Mouse (Mus musculus): ENCODE results near the gene Tmem87b. TPM values are rescaled to one million over a fixed set of nuclear protein-coding genes. Genes with fewer than 3 reads are reported as not detected.

Tmem87b gene
- polyA plus RNA-seq, 1 experiment from 2014 or later: 35.1 TPM

DNA sequence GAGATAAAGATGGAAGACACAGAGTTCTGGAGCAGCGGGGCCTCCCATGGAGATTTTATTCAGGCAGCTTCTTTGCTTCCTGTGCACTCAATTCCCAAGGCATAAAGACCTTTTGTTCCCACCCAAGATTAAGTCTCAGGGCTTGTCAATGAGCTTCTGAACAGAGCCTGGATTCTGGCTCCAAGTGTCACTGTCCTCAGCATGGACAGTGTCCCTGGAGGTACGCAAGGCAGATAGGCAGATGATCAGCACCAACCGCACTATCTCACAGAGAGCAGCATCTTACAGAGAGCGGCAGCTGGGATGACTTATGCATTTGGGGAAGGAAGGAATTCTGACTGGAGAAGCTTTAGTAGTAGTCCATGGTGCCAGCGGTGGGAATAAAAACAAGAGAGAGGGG lies 31.6 kb upstream of the Tmem87b start:
- no peak overlapping the region for H3K27ac ChIP-seq (ENCODE audit: low read depth, low read length)
- H3K4me1 ChIP-seq (ENCODE audit: control insufficient read depth, insufficient read depth, low read depth, low read length): no peaks in the 10 kb centered on the region
- ATAC-seq: no peak
- H3K9me3 ChIP-seq (ENCODE audit: control insufficient read depth, low read length): no peaks in the 10 kb centered on the region
- no peak overlapping the region for H3K9ac ChIP-seq (ENCODE audit: low read depth, low read length)
- H3K36me3 ChIP-seq (ENCODE audit: control insufficient read depth, insufficient read depth, low read length): no peaks in the 10 kb centered on the region
- no peak overlapping the region for H3K4me2 ChIP-seq (ENCODE audit: low read length)
- WGBS: 31% methylated on average over 5 of the region's 5 CpGs
- no peaks in the 10 kb centered on the region for H3K27me3 ChIP-seq (replicated peaks; ENCODE audit: control insufficient read depth, insufficient read depth, low read length)
- no peak overlapping the region for H3K4me3 ChIP-seq (ENCODE audit: low read length)

GRCm38 (mm10) chr2:128786795-128787194 lies 31.1 kb upstream of the Tmem87b start:
- Histone ChIP-seq H3K9me3 (ENCODE audit: control insufficient read depth, low read length) (no peaks in the 10 kb centered on the region), H3K27ac (ENCODE audit: low read depth, low read length) (no peak overlapping the region), H3K4me2 (ENCODE audit: low read length) (no peak overlapping the region), H3K4me3 (ENCODE audit: low read length) (no peak overlapping the region), H3K4me1 (ENCODE audit: control insufficient read depth, insufficient read depth, low read depth, low read length) (no peaks in the 10 kb centered on the region), H3K27me3 (replicated peaks; ENCODE audit: control insufficient read depth, insufficient read depth, low read length) (no peaks in the 10 kb centered on the region), H3K9ac (ENCODE audit: low read depth, low read length) (no peak overlapping the region), H3K36me3 (ENCODE audit: control insufficient read depth, insufficient read depth, low read length) (no peaks in the 10 kb centered on the region)
- no peak for ATAC-seq
- WGBS: 61% methylated on average over 1 of the region's 1 CpGs

- no peaks in the 10 kb centered on the region for H3K9me3 ChIP-seq (ENCODE audit: control insufficient read depth, low read length)
- 89% methylated on average over 3 of the region's 3 CpGs for WGBS
- no peak overlapping the region for H3K9ac ChIP-seq (ENCODE audit: low read depth, low read length)
- H3K4me2 ChIP-seq (ENCODE audit: low read length): no peak overlapping the region
- no peaks in the 10 kb centered on the region for H3K27me3 ChIP-seq (replicated peaks; ENCODE audit: control insufficient read depth, insufficient read depth, low read length)
- ATAC-seq: no peak
- no peak overlapping the region for H3K4me3 ChIP-seq (ENCODE audit: low read length)
- no peaks in the 10 kb centered on the region for H3K4me1 ChIP-seq (ENCODE audit: control insufficient read depth, insufficient read depth, low read depth, low read length)
- no peak overlapping the region for H3K27ac ChIP-seq (ENCODE audit: low read depth, low read length)
- no peaks in the 10 kb centered on the region for H3K36me3 ChIP-seq (ENCODE audit: control insufficient read depth, insufficient read depth, low read length)
These were observed 30.1 kb upstream of the Tmem87b start for GRCm38 (mm10) chr2:128787805-128788204.

GRCm38 (mm10) chr2:128790875-128791614 lies 26.9 kb upstream of the Tmem87b start:
- H3K4me2 ChIP-seq (ENCODE audit: low read length): no peak overlapping the region
- no peak overlapping the region for H3K27ac ChIP-seq (ENCODE audit: low read depth, low read length)
- H3K27me3 ChIP-seq (replicated peaks; ENCODE audit: control insufficient read depth, insufficient read depth, low read length): no peaks in the 10 kb centered on the region
- H3K4me3 ChIP-seq (ENCODE audit: low read length): no peak overlapping the region
- ATAC-seq: no peak
- H3K9me3 ChIP-seq (ENCODE audit: control insufficient read depth, low read length): no peaks in the 10 kb centered on the region
- H3K4me1 ChIP-seq (ENCODE audit: control insufficient read depth, insufficient read depth, low read depth, low read length): no peaks in the 10 kb centered on the region
- H3K36me3 ChIP-seq (ENCODE audit: control insufficient read depth, insufficient read depth, low read length): no peaks in the 10 kb centered on the region
- WGBS: 94% methylated on average over 11 of the region's 11 CpGs
- H3K9ac ChIP-seq (ENCODE audit: low read depth, low read length): no peak overlapping the region

- 56% methylated on average over 6 of the region's 6 CpGs for WGBS
- Histone ChIP-seq H3K4me3 (ENCODE audit: low read length) (no peak overlapping the region), H3K36me3 (ENCODE audit: control insufficient read depth, insufficient read depth, low read length) (no peaks in the 10 kb centered on the region), H3K4me2 (ENCODE audit: low read length) (no peak overlapping the region), H3K4me1 (ENCODE audit: control insufficient read depth, insufficient read depth, low read depth, low read length) (no peaks in the 10 kb centered on the region), H3K27ac (ENCODE audit: low read depth, low read length) (no peak overlapping the region), H3K27me3 (replicated peaks; ENCODE audit: control insufficient read depth, insufficient read depth, low read length) (no peaks in the 10 kb centered on the region), H3K9ac (ENCODE audit: low read depth, low read length) (no peak overlapping the region), H3K9me3 (ENCODE audit: control insufficient read depth, low read length) (no peaks in the 10 kb centered on the region)
- ATAC-seq: no peak
These were observed 24.0 kb upstream of the Tmem87b start for GRCm38 (mm10) chr2:128793958-128794357.

DNA sequence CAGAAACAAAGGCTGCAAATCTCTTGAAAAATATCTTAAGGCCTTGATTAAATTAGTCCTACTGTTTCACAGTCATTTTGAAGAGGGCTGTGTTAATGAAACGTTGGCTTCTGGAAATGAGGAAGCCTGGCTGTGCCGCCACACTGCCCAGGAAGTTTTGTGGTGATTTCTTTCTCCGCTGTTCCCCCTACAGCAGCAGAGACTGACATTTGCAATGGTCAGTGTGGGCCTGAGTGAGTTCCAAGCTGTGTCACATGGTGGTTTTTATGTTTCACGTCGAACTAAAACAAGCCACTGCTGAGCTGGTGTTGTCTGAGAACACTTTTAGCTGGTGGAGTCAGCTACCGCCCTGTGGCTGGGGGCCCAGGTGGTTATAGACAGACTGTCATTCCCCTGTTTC lies 21.5 kb upstream of the Tmem87b start:
- Histone ChIP-seq H3K27ac (ENCODE audit: low read depth, low read length) (no peak overlapping the region), H3K4me1 (ENCODE audit: control insufficient read depth, insufficient read depth, low read depth, low read length) (no peaks in the 10 kb centered on the region), H3K27me3 (replicated peaks; ENCODE audit: control insufficient read depth, insufficient read depth, low read length) (no peaks in the 10 kb centered on the region), H3K9ac (ENCODE audit: low read depth, low read length) (no peak overlapping the region), H3K36me3 (ENCODE audit: control insufficient read depth, insufficient read depth, low read length) (no peaks in the 10 kb centered on the region), H3K9me3 (ENCODE audit: control insufficient read depth, low read length) (no peaks in the 10 kb centered on the region), H3K4me2 (ENCODE audit: low read length) (no peak overlapping the region), H3K4me3 (ENCODE audit: low read length) (no peak overlapping the region)
- WGBS: 79% methylated on average over 6 of the region's 6 CpGs
- no peak for ATAC-seq

DNA sequence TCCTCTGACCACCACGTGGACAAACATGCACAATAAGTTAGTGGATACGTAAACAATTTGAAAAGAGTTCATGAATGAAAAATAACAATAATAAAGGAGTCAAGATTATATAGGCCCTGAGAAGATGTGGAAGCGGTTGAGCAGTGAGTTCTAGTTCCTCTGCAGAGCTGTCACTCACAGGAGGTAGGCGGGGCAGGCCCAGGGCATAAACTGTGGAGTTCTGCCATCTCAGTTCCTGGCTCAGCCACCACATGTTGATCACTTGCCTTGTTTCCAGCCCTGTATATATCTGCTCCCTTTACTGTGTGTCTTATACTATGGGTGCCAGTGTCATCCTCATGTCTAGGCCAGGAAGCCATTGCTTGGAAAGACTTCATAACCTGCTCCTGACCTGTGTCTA lies 14.5 kb upstream of the Tmem87b start:
- no peak overlapping the region for H3K4me3 ChIP-seq (ENCODE audit: low read length)
- no peak for ATAC-seq
- WGBS: 94% methylated on average over 4 of the region's 4 CpGs
- no peaks in the 10 kb centered on the region for H3K4me1 ChIP-seq (ENCODE audit: control insufficient read depth, insufficient read depth, low read depth, low read length)
- no peaks in the 10 kb centered on the region for H3K9me3 ChIP-seq (ENCODE audit: control insufficient read depth, low read length)
- H3K4me2 ChIP-seq (ENCODE audit: low read length): no peak overlapping the region
- H3K27me3 ChIP-seq (replicated peaks; ENCODE audit: control insufficient read depth, insufficient read depth, low read length): no peaks in the 10 kb centered on the region
- H3K9ac ChIP-seq (ENCODE audit: low read depth, low read length): no peak overlapping the region
- no peaks in the 10 kb centered on the region for H3K36me3 ChIP-seq (ENCODE audit: control insufficient read depth, insufficient read depth, low read length)
- H3K27ac ChIP-seq (ENCODE audit: low read depth, low read length): no peak overlapping the region

GRCm38 (mm10) chr2:128805341-128805740 lies 12.6 kb upstream of the Tmem87b start:
- H3K27me3 ChIP-seq (replicated peaks; ENCODE audit: control insufficient read depth, insufficient read depth, low read length): no peaks in the 10 kb centered on the region
- WGBS: 71% methylated on average over 4 of the region's 4 CpGs
- no peak for ATAC-seq
- H3K36me3 ChIP-seq (ENCODE audit: control insufficient read depth, insufficient read depth, low read length): no peaks in the 10 kb centered on the region
- H3K4me1 ChIP-seq (ENCODE audit: control insufficient read depth, insufficient read depth, low read depth, low read length): no peaks in the 10 kb centered on the region
- H3K4me3 ChIP-seq (ENCODE audit: low read length): no peak overlapping the region
- no peak overlapping the region for H3K9ac ChIP-seq (ENCODE audit: low read depth, low read length)
- H3K9me3 ChIP-seq (ENCODE audit: control insufficient read depth, low read length): no peaks in the 10 kb centered on the region
- H3K27ac ChIP-seq (ENCODE audit: low read depth, low read length): no peak overlapping the region
- H3K4me2 ChIP-seq (ENCODE audit: low read length): no peak overlapping the region

DNA sequence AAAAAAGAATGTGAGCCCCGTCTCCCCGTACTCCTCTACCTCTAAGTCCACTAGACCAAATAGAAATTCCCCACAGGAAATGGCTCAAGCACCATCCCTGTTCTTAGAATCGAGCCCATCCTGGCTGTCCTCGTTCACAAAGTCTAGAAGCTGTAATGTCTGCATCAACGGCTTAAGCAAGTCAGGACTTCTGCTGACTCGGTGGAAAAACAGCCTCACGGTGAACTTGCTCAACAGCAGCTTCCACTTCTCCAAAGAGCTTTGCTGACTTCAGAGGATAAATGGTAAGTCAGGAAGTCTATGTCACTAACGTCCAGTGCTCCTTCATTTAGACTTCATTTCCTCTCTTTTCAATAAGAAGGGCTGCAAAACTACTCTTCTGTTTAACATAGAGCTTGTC lies 11.4 kb upstream of the Tmem87b start:
- Histone ChIP-seq H3K36me3 (ENCODE audit: control insufficient read depth, insufficient read depth, low read length) (no peaks in the 10 kb centered on the region), H3K4me3 (ENCODE audit: low read length) (no peak overlapping the region), H3K27me3 (replicated peaks; ENCODE audit: control insufficient read depth, insufficient read depth, low read length) (no peaks in the 10 kb centered on the region), H3K4me1 (ENCODE audit: control insufficient read depth, insufficient read depth, low read depth, low read length) (no peaks in the 10 kb centered on the region), H3K27ac (ENCODE audit: low read depth, low read length) (no peak overlapping the region), H3K4me2 (ENCODE audit: low read length) (no peak overlapping the region), H3K9ac (ENCODE audit: low read depth, low read length) (no peak overlapping the region), H3K9me3 (ENCODE audit: control insufficient read depth, low read length) (no peaks in the 10 kb centered on the region)
- 81% methylated on average over 8 of the region's 8 CpGs for WGBS
- no peak for ATAC-seq
